Mouse (Mus musculus) CH12.LX (cell line): Measurements from ENCODE around the gene Gm867. TPM values are rescaled to one million over a fixed set of nuclear protein-coding genes. Genes with fewer than 3 reads are reported as not detected.
A peak's percentile ranks its signal among the peaks of the same experiment; 100 is the strongest.

ENCODE experiments used
- DNase-seq: peaks from one replicate; pipeline ENCODE4 v3.0.0-alpha.2; 2013; ENCODE audit errors: extremely low read depth
- H3K27ac ChIP-seq: 2 replicates; pipeline ENCODE4 v1.5.1; 2012; ENCODE audit warnings: low read depth, mild to moderate bottlenecking, control low read depth, moderate library complexity; ENCODE audit not compliant: insufficient read depth
- H3K27me3 ChIP-seq: replicated peaks from 2 replicates; pipeline ENCODE3; 2012; ENCODE audit warnings: inconsistent platforms
- H3K36me3 ChIP-seq, 2 experiments: replicated peaks in 1 of 2; 2 replicates each; pipeline versions ENCODE3 to v1.6.1; 2012; ENCODE audit warnings: inconsistent platforms in 1 of 2, low read length in 1 of 2, mild to moderate bottlenecking in 1 of 2, mixed read lengths in 1 of 2, moderate library complexity in 1 of 2; ENCODE audit not compliant: control insufficient read depth in 1 of 2, insufficient read depth in 1 of 2
- H3K4me1 ChIP-seq, 2 experiments: 2 replicates each; pipeline ENCODE4 v1.6.1; 2012; ENCODE audit warnings: inconsistent platforms in 1 of 2, moderate library complexity in 1 of 2; ENCODE audit not compliant: insufficient read depth in 2 of 2, control insufficient read depth in 1 of 2
- H3K4me2 ChIP-seq: 2 replicates; pipeline ENCODE4 v1.6.1; 2012; ENCODE audit warnings: low read depth, mild to moderate bottlenecking, control low read depth; ENCODE audit not compliant: poor library complexity, insufficient read depth, severe bottlenecking
- H3K4me3 ChIP-seq, 3 experiments: fragments of 150-350 bp in 1 of 3; sonication (generic) in 1 of 3; replicated peaks in 1 of 3; 2 replicates each; pipeline versions ENCODE3 to v1.5.1; 2011 to 2012; ENCODE audit warnings: low read depth in 2 of 3, low read length in 2 of 3, mild to moderate bottlenecking in 2 of 3, moderate library complexity in 2 of 3, control low read depth in 1 of 3, improper control_type of control experiment in 1 of 3, inconsistent platforms in 1 of 3, mixed read lengths in 1 of 3; ENCODE audit not compliant: poor library complexity in 1 of 3
- H3K79me2 ChIP-seq: replicated peaks from 2 replicates; pipeline ENCODE4 v1.6.1; 2012; ENCODE audit warnings: mild to moderate bottlenecking, moderate library complexity; ENCODE audit not compliant: control insufficient read depth, poor library complexity, insufficient read depth, severe bottlenecking; ENCODE audit errors: extremely low read depth
- H3K9ac ChIP-seq: 2 replicates; pipeline ENCODE4 v1.6.1; 2012; ENCODE audit warnings: low read depth, mild to moderate bottlenecking, control low read depth, moderate library complexity; ENCODE audit not compliant: insufficient read depth
- H3K9me3 ChIP-seq: replicated peaks from 2 replicates; pipeline ENCODE3; 2012; ENCODE audit warnings: low read length, inconsistent platforms, mixed read lengths
- BHLHE40 ChIP-seq: IDR thresholded peaks from 2 replicates; pipeline ENCODE4 v1.6.1; 2011; ENCODE audit warnings: mild to moderate bottlenecking, low read depth, low read length, improper control_type of control experiment
- CHD1 ChIP-seq: IDR thresholded peaks from 2 replicates; pipeline ENCODE4 v1.6.1; 2012; ENCODE audit warnings: low read depth, low read length, improper control_type of control experiment, inconsistent platforms
- CHD2 ChIP-seq: IDR thresholded peaks from 2 replicates; pipeline ENCODE4 v1.6.1; 2011; ENCODE audit warnings: low read length, improper control_type of control experiment
- CTCF ChIP-seq, 2 experiments: IDR thresholded peaks in 1 of 2; conservative IDR thresholded peaks in 1 of 2; 2 replicates each; pipeline ENCODE4 v1.5.1; 2011 to 2012; ENCODE audit warnings: low read depth in 2 of 2, low read length in 2 of 2, improper control_type of control experiment in 1 of 2, inconsistent platforms in 1 of 2, mild to moderate bottlenecking in 1 of 2, moderate library complexity in 1 of 2
- E2F4 ChIP-seq: IDR thresholded peaks from 2 replicates; pipeline ENCODE4 v1.6.1; 2011; ENCODE audit warnings: low read depth, low read length, improper control_type of control experiment; ENCODE audit not compliant: insufficient replicate concordance
- ELF1 ChIP-seq: IDR thresholded peaks from 2 replicates; pipeline ENCODE4 v1.6.1; 2014; ENCODE audit warnings: low read depth, mild to moderate bottlenecking, inconsistent platforms, low read length, improper control_type of control experiment
- EP300 ChIP-seq: IDR thresholded peaks from 2 replicates; pipeline ENCODE4 v1.6.1; 2011; ENCODE audit warnings: low read length, improper control_type of control experiment
- ETS1 ChIP-seq: conservative IDR thresholded peaks from 2 replicates; pipeline ENCODE4 v1.6.1; 2012; ENCODE audit warnings: low read depth, mild to moderate bottlenecking, inconsistent platforms, low read length, improper control_type of control experiment, moderate library complexity
- GABPA ChIP-seq: IDR thresholded peaks from 2 replicates; pipeline ENCODE4 v1.6.1; 2012; ENCODE audit warnings: low read depth, low read length, improper control_type of control experiment, inconsistent platforms; ENCODE audit not compliant: insufficient replicate concordance
- HCFC1 ChIP-seq: IDR thresholded peaks from 2 replicates; pipeline ENCODE4 v1.6.1; 2012; ENCODE audit warnings: low read depth, mild to moderate bottlenecking, inconsistent platforms, low read length, improper control_type of control experiment
- IRF4 ChIP-seq: IDR thresholded peaks from 2 replicates; pipeline ENCODE4 v1.6.1; 2014; ENCODE audit warnings: low read depth, mild to moderate bottlenecking, inconsistent platforms, low read length, improper control_type of control experiment
- JUN ChIP-seq: IDR thresholded peaks from 2 replicates; pipeline ENCODE4 v1.6.1; 2011; ENCODE audit warnings: low read depth, mild to moderate bottlenecking, low read length, improper control_type of control experiment, moderate library complexity; ENCODE audit not compliant: insufficient read depth
- JUND ChIP-seq: conservative IDR thresholded peaks from 2 replicates; pipeline ENCODE4 v1.6.1; 2011; ENCODE audit warnings: low read depth, low read length, improper control_type of control experiment
- KAT2A ChIP-seq: IDR thresholded peaks from 2 replicates; pipeline ENCODE4 v1.6.1; 2012; ENCODE audit warnings: low read length, improper control_type of control experiment, inconsistent platforms; ENCODE audit not compliant: insufficient replicate concordance
- MAFK ChIP-seq: IDR thresholded peaks from 2 replicates; pipeline ENCODE4 v1.6.1; 2011; ENCODE audit warnings: low read length, improper control_type of control experiment; ENCODE audit not compliant: insufficient replicate concordance
- MAX ChIP-seq: IDR thresholded peaks from 2 replicates; pipeline ENCODE4 v1.6.1; 2011; ENCODE audit warnings: low read length, improper control_type of control experiment
- MAZ ChIP-seq: IDR thresholded peaks from 2 replicates; pipeline ENCODE4 v1.6.1; 2012; ENCODE audit warnings: low read depth, mild to moderate bottlenecking, inconsistent platforms, low read length, improper control_type of control experiment, moderate library complexity
- MEF2A ChIP-seq: IDR thresholded peaks from 2 replicates; pipeline ENCODE4 v1.6.1; 2014; ENCODE audit warnings: low read depth, mild to moderate bottlenecking, inconsistent platforms, low read length, improper control_type of control experiment, borderline replicate concordance
- MXI1 ChIP-seq: IDR thresholded peaks from 2 replicates; pipeline ENCODE4 v1.6.1; 2011; ENCODE audit warnings: mild to moderate bottlenecking, low read depth, low read length, improper control_type of control experiment
- MYC ChIP-seq: IDR thresholded peaks from 2 replicates; pipeline ENCODE4 v1.6.1; 2011; ENCODE audit warnings: low read depth, mild to moderate bottlenecking, improper control_type of control experiment, low read length
- NELFE ChIP-seq: IDR thresholded peaks from 2 replicates; pipeline ENCODE4 v1.6.1; 2011; ENCODE audit warnings: low read depth, low read length, improper control_type of control experiment
- NRF1 ChIP-seq: IDR thresholded peaks from 2 replicates; pipeline ENCODE4 v1.6.1; 2014; ENCODE audit warnings: low read depth, mild to moderate bottlenecking, inconsistent platforms, low read length, improper control_type of control experiment, moderate library complexity
- PAX5 ChIP-seq: IDR thresholded peaks from 2 replicates; pipeline ENCODE4 v1.6.1; 2012; ENCODE audit warnings: low read length, inconsistent platforms, mixed read lengths
- POLR2A ChIP-seq: IDR thresholded peaks from 2 replicates; pipeline ENCODE4 v1.6.1; 2011; ENCODE audit warnings: low read depth, mild to moderate bottlenecking, improper control_type of control experiment, low read length
- POLR2AphosphoS2 ChIP-seq: IDR thresholded peaks from 2 replicates; pipeline ENCODE4 v1.6.1; 2011; ENCODE audit warnings: low read depth, low read length, improper control_type of control experiment
- RAD21 ChIP-seq: IDR thresholded peaks from 2 replicates; pipeline ENCODE4 v1.6.1; 2011; ENCODE audit warnings: low read depth, mild to moderate bottlenecking, low read length, improper control_type of control experiment, moderate library complexity
- RCOR1 ChIP-seq: conservative IDR thresholded peaks from 2 replicates; pipeline ENCODE4 v1.6.1; 2012; ENCODE audit warnings: low read depth, mild to moderate bottlenecking, inconsistent platforms, low read length, improper control_type of control experiment
- SIN3A ChIP-seq: IDR thresholded peaks from 2 replicates; pipeline ENCODE4 v1.6.1; 2012; ENCODE audit warnings: low read length, improper control_type of control experiment, inconsistent platforms
- SMC3 ChIP-seq: IDR thresholded peaks from 2 replicates; pipeline ENCODE4 v1.6.1; 2011; ENCODE audit warnings: low read depth, low read length, improper control_type of control experiment
- TBP ChIP-seq: conservative IDR thresholded peaks from 2 replicates; pipeline ENCODE4 v1.6.1; 2011; ENCODE audit warnings: low read depth, low read length, improper control_type of control experiment
- TCF12 ChIP-seq: IDR thresholded peaks from 2 replicates; pipeline ENCODE4 v1.6.1; 2014; ENCODE audit warnings: low read depth, mild to moderate bottlenecking, inconsistent platforms, low read length, improper control_type of control experiment
- UBTF ChIP-seq: IDR thresholded peaks from 2 replicates; pipeline ENCODE4 v1.6.1; 2012; ENCODE audit warnings: low read depth, mild to moderate bottlenecking, inconsistent platforms, low read length, improper control_type of control experiment, moderate library complexity
- USF1 ChIP-seq: IDR thresholded peaks from 2 replicates; pipeline ENCODE4 v1.6.1; 2014; ENCODE audit warnings: low read depth, mild to moderate bottlenecking, inconsistent platforms, low read length, improper control_type of control experiment
- USF2 ChIP-seq: conservative IDR thresholded peaks from 2 replicates; pipeline ENCODE4 v1.6.1; 2011; ENCODE audit warnings: low read depth, low read length, improper control_type of control experiment
- ZC3H11A ChIP-seq: IDR thresholded peaks from 2 replicates; pipeline ENCODE4 v1.6.1; 2012; ENCODE audit warnings: low read depth, mild to moderate bottlenecking, inconsistent platforms, low read length, improper control_type of control experiment
- ZKSCAN1 ChIP-seq: IDR thresholded peaks from 2 replicates; pipeline ENCODE4 v1.6.1; 2012; ENCODE audit warnings: low read depth, inconsistent platforms, low read length, improper control_type of control experiment, borderline replicate concordance
- ZMIZ1 ChIP-seq: IDR thresholded peaks from 2 replicates; pipeline ENCODE4 v1.6.1; 2012; ENCODE audit warnings: low read depth, mild to moderate bottlenecking, inconsistent platforms, low read length, improper control_type of control experiment
- ZNF384 ChIP-seq: IDR thresholded peaks from 2 replicates; pipeline ENCODE4 v1.6.1; 2012; ENCODE audit warnings: low read depth, low read length, improper control_type of control experiment, inconsistent platforms
- dilution Hi-C: fragments of 300-500 bp; cut with MboI; formaldehyde crosslinking; loops from 2 replicates; pipeline ENCODE4 v1.14.3; 2020; ENCODE audit warnings: low sequenced_read_pairs; ENCODE audit not compliant: extremely low pct_unique_long_range_greater_than_20kb, extremely low pct_ligation_motif_present
- in situ Hi-C: fragments of 300-500 bp; cut with MboI; formaldehyde crosslinking; loops from 3 replicates; pipeline ENCODE4 v1.14.3; 2019; ENCODE audit warnings: low sequenced_read_pairs, low pct_ligation_motif_present, low pct_unique_long_range_greater_than_20kb, mixed read lengths
- polyA plus RNA-seq: library from polyadenylated mRNA; unstranded; fragments of >175 nt; gene quantifications from 2 replicates; pipeline ENCODE4 v1.2.1, GENCODE M21; 2012; ENCODE audit warnings: low read depth; ENCODE audit not compliant: insufficient read length
- total RNA-seq, 2 experiments: library from RNA; depleted of rRNA; stranded (reverse); fragments of 300-350 nt in 1 of 2; fragments of >200 nt in 1 of 2; gene quantifications; 2 replicates each; pipeline ENCODE4 v1.2.3; 2012 to 2014

Gene Gm867
- total and polyA plus RNA-seq, 3 experiments = 0.42 to 3.5 TPM; not detected in 1

GRCm38 (mm10) chr10:75896208-75896607 lies 44.3 kb downstream of the Gm867 start:
- dilution Hi-C loops = no loop called here
- H3K4me1 ChIP-seq = peaks cover 33 to 70% of the 10 kb centered on the region in 2 experiments

GRCm38 (mm10) chr10:75895730-75896129 lies 44.7 kb downstream of the Gm867 start:
- no peaks in the 10 kb centered on the region for H3K27me3 ChIP-seq
- peak overlapping the region; percentile 76 for H3K4me2 ChIP-seq
- DNase-seq = peak; percentile 81
- in situ Hi-C loops (loop anchor here (5.0 kb wide), 1 partner anchor 42 kb away; the partner anchor contains the start of gene Mmp11), dilution Hi-C loops (no loop called here)
- peak overlapping the region; percentile 51; the same call in 1 of the 2 replicates for H3K9ac ChIP-seq
- H3K4me1 ChIP-seq = peaks cover 33 to 70% of the 10 kb centered on the region in 2 experiments
- peaks cover 16 to 67% of the 10 kb centered on the region in 2 experiments for H3K36me3 ChIP-seq
- H3K4me3 ChIP-seq = peak overlapping the region; percentile 1 to 55 (median 46)
- no peaks in the 10 kb centered on the region; the same call in 1 of the 2 replicates for H3K79me2 ChIP-seq
- H3K9me3 ChIP-seq = no peaks in the 10 kb centered on the region
- peak overlapping the region; percentile 99 for H3K27ac ChIP-seq
- TF ChIP-seq JUND (peak; percentile 74), MAZ (0 out of 2 replicates have a peak, but pooled peaks have one; percentile 83), CHD2 (no peak), RCOR1 (peak; percentile 39; the same call in 1 of the 2 replicates), NRF1 (no peak), ZNF384 (peak; percentile 36), ELF1 (peak; percentile 41; the same call in 1 of the 2 replicates), RAD21 (peak; percentile 43), HCFC1 (no peak), ZKSCAN1 (no peak), UBTF (0 out of 2 replicates have a peak, but pooled peaks have one; percentile 36), GABPA (no peak), PAX5 (no peak), MXI1 (peak; percentile 40), BHLHE40 (peak; percentile 68; the same call in 1 of the 2 replicates)

More at GRCm38 (mm10) chr10:75896208-75896607, 44.3 kb downstream of the Gm867 start:
- no peak for TF ChIP-seq JUN
- TF ChIP-seq TBP = no peak
- TF ChIP-seq MEF2A = no peak; the same call in 1 of the 2 replicates
- TF ChIP-seq BHLHE40 = peak; percentile 68; the same call in 1 of the 2 replicates
- TF ChIP-seq CTCF (conservative IDR thresholded peaks at IDR 0.05 in 1 of 2, IDR thresholded peaks at IDR 0.05 in 1 of 2; ENCODE audit: low read depth in 2 of 2, low read length in 2 of 2) = peak in 1 of 2 experiments; percentile 57; a peak in 2 of 4 replicates
- TF ChIP-seq EP300 = peak; percentile 19; the same call in 1 of the 2 replicates
- no peak; the same call in 1 of the 2 replicates for TF ChIP-seq IRF4
- 0 out of 2 replicates have a peak, but pooled peaks have one; percentile 10 for TF ChIP-seq NRF1
- no peak for TF ChIP-seq POLR2A
- TF ChIP-seq PAX5 = no peak
- peak; percentile 71; the same call in 1 of the 2 replicates for TF ChIP-seq SIN3A
- TF ChIP-seq MYC = no peak
- no peak for TF ChIP-seq HCFC1
- TF ChIP-seq KAT2A = no peak
- peak; percentile 37; the same call in 1 of the 2 replicates for TF ChIP-seq ETS1
- no peak for TF ChIP-seq POLR2AphosphoS2
- TF ChIP-seq ZKSCAN1 = no peak
- peak; percentile 34; the same call in 1 of the 2 replicates for TF ChIP-seq MXI1
- no peak for TF ChIP-seq GABPA
- TF ChIP-seq USF1 = no peak
- no peak for TF ChIP-seq CHD2
- no peak for TF ChIP-seq ELF1
- peak; percentile 69 for TF ChIP-seq TCF12
- TF ChIP-seq ZNF384 = no peak
- TF ChIP-seq UBTF = no peak
- no peak for TF ChIP-seq ZMIZ1
- no peak for TF ChIP-seq ZC3H11A
- TF ChIP-seq USF2 = no peak
- TF ChIP-seq MAZ = peak; percentile 67; the same call in 1 of the 2 replicates
- TF ChIP-seq NELFE = no peak
- TF ChIP-seq E2F4 = no peak
- peak; percentile 29 for TF ChIP-seq RAD21
- peak; percentile 46; the same call in 1 of the 2 replicates for TF ChIP-seq SMC3
- TF ChIP-seq MAFK = 0 out of 2 replicates have a peak, but pooled peaks have one; percentile 17
- TF ChIP-seq MAX = peak; percentile 31; the same call in 1 of the 2 replicates
- no peak for TF ChIP-seq JUND
- no peak for TF ChIP-seq CHD1
- no peak for TF ChIP-seq RCOR1
- Histone ChIP-seq H3K9ac (no peak overlapping the region), H3K27me3 (no peaks in the 10 kb centered on the region), H3K27ac (peak overlapping the region; percentile 99), H3K4me2 (peak overlapping the region; percentile 76; the same call in 1 of the 2 replicates), H3K9me3 (no peaks in the 10 kb centered on the region), H3K79me2 (no peaks in the 10 kb centered on the region; the same call in 1 of the 2 replicates), H3K4me3 (peak overlapping the region in 1 of 3 experiments; percentile 28), H3K36me3 (peaks cover 19 to 72% of the 10 kb centered on the region in 2 experiments)
- peak; percentile 76 for DNase-seq
- in situ Hi-C loops = loop anchor here (5.0 kb wide), 1 partner anchor 41 kb away; the partner anchor contains the start of gene Mmp11
